Comparison of ENCODE assay signal across 21 mouse cellular contexts in genomic region chr13:111770776-111771175, GRCm38 (mm10). TPM values are rescaled to one million over a fixed set of nuclear protein-coding genes. Genes with fewer than 3 reads are reported as not detected.
A peak's percentile ranks its signal among the peaks of the same experiment; 100 is the strongest.
DNase-seq lines count a peak whose midpoint lies in the region; ATAC-seq lines count a peak whose summit lies in the region.
"Had no signal": no experiment of that assay in that cellular context is flagged by ENCODE, and none has a peak within 500 bp of the region (broad histone marks: within the 10 kb centered on the region; RNA-seq: fewer than 3 reads in every experiment).

No protein-coding gene starts in this region.

- H3K27me3 ChIP-seq in forebrain, embryonic 13.5 days = no peaks in the 10 kb centered on the region
- no peaks in the 10 kb centered on the region for H3K27me3 ChIP-seq in forebrain, embryonic 15.5 days
- H3K27me3 ChIP-seq in liver, embryonic 16.5 days (ENCODE audit: control insufficient read depth, insufficient read depth, low read depth, low read length) = no peaks in the 10 kb centered on the region
- H3K27me3 ChIP-seq in liver, embryonic 12.5 days (replicated peaks) = no peaks in the 10 kb centered on the region
- H3K27me3 ChIP-seq: forebrain, embryonic 12.5 days; limb, embryonic 12.5 days; liver, embryonic 13.5 days; megakaryocyte, embryonic 14.5 days; midbrain, embryonic 12.5 days; neural tube, embryonic 13.5 days had no signal

- no peak overlapping the region for H3K4me3 ChIP-seq in forebrain, embryonic 13.5 days
- H3K4me3 ChIP-seq in forebrain, embryonic 15.5 days = no peak overlapping the region
- H3K4me3 ChIP-seq in liver, embryonic 16.5 days (ENCODE audit: low read depth, low read length) = no peak overlapping the region
- no peak overlapping the region for H3K4me3 ChIP-seq in liver, embryonic 12.5 days
- H3K4me3 ChIP-seq: erythroblast, embryonic 14.5 days; forebrain, embryonic 12.5 days; layer of hippocampus, adult 2 months; left cerebral cortex, adult 2 months; limb, embryonic 12.5 days; liver, embryonic 13.5 days; megakaryocyte, embryonic 14.5 days; midbrain, embryonic 12.5 days; myocyte; neural tube, embryonic 13.5 days had no signal

- DNase-seq in large intestine, adult 2 months (ENCODE audit: low read depth, low spot score) = peak; percentile 28
- no peak for DNase-seq in thymus, postnatal 0 days (ENCODE audit: low spot score)
- DNase-seq: gastrocnemius, postnatal 25 days; liver, embryonic 13.5 days had no signal

- H3K27ac ChIP-seq in forebrain, embryonic 13.5 days = no peak overlapping the region
- H3K27ac ChIP-seq in forebrain, embryonic 15.5 days (replicated peaks) = no peak overlapping the region
- no peak overlapping the region for H3K27ac ChIP-seq in liver, embryonic 16.5 days (ENCODE audit: low read length)
- H3K27ac ChIP-seq in liver, embryonic 12.5 days = no peak overlapping the region
- H3K27ac ChIP-seq: forebrain, embryonic 12.5 days; hindbrain, embryonic 14.5 days; layer of hippocampus, adult 2 months; left cerebral cortex, adult 2 months; limb, embryonic 12.5 days; liver, embryonic 13.5 days; midbrain, embryonic 12.5 days; neural tube, embryonic 13.5 days had no signal

- H3K36me3 ChIP-seq in forebrain, embryonic 13.5 days (ENCODE audit: poor library complexity, severe bottlenecking) = peaks cover 57% of the 10 kb centered on the region
- H3K36me3 ChIP-seq in forebrain, embryonic 15.5 days = peaks cover 6% of the 10 kb centered on the region; the same call in 1 of the 2 replicates
- H3K36me3 ChIP-seq in liver, embryonic 16.5 days (ENCODE audit: control insufficient read depth, insufficient read depth) = peaks cover 65% of the 10 kb centered on the region
- H3K36me3 ChIP-seq in liver, embryonic 12.5 days = peaks cover 97% of the 10 kb centered on the region

- no peaks in the 10 kb centered on the region for H3K4me1 ChIP-seq in forebrain, embryonic 13.5 days
- H3K4me1 ChIP-seq in forebrain, embryonic 15.5 days = no peaks in the 10 kb centered on the region
- H3K4me1 ChIP-seq in liver, embryonic 16.5 days (ENCODE audit: control insufficient read depth, low read depth, low read length) = no peaks in the 10 kb centered on the region
- 0 out of 2 replicates have a peak, but pooled peaks cover 2% of the 10 kb centered on the region for H3K4me1 ChIP-seq in liver, embryonic 12.5 days
- H3K4me1 ChIP-seq: forebrain, embryonic 12.5 days; limb, embryonic 12.5 days; midbrain, embryonic 12.5 days; neural tube, embryonic 13.5 days had no signal

- no peak overlapping the region for H3K4me2 ChIP-seq in forebrain, embryonic 13.5 days
- no peak overlapping the region for H3K4me2 ChIP-seq in forebrain, embryonic 15.5 days (replicated peaks)
- no peak overlapping the region for H3K4me2 ChIP-seq in liver, embryonic 16.5 days (ENCODE audit: low read depth, low read length)
- no peak overlapping the region for H3K4me2 ChIP-seq in liver, embryonic 12.5 days
- H3K4me2 ChIP-seq: forebrain, embryonic 12.5 days; heart, embryonic 11.5 days; hindbrain, embryonic 14.5 days; limb, embryonic 12.5 days; liver, embryonic 13.5 days; midbrain, embryonic 12.5 days; neural tube, embryonic 13.5 days had no signal

- ATAC-seq in forebrain, embryonic 13.5 days = 0 out of 2 replicates have a peak, but pooled peaks have one; percentile 15
- ATAC-seq in forebrain, embryonic 15.5 days (replicated peaks) = no peak
- ATAC-seq in liver, embryonic 16.5 days (ENCODE audit: low read depth) = peak; percentile 53
- ATAC-seq in liver, embryonic 12.5 days = no peak
- ATAC-seq in cerebellum, adult (ENCODE audit: insufficient number of reproducible peaks, low FRiP score, low TSS enrichment) = no peak

- no peak overlapping the region for H3K9ac ChIP-seq in forebrain, embryonic 13.5 days
- no peak overlapping the region for H3K9ac ChIP-seq in forebrain, embryonic 15.5 days (replicated peaks)
- H3K9ac ChIP-seq in liver, embryonic 16.5 days (ENCODE audit: low read depth, low read length) = no peak overlapping the region
- no peak overlapping the region for H3K9ac ChIP-seq in liver, embryonic 12.5 days
- H3K9ac ChIP-seq: forebrain, embryonic 12.5 days; hindbrain, embryonic 14.5 days; limb, embryonic 12.5 days; liver, embryonic 13.5 days; midbrain, embryonic 12.5 days; neural tube, embryonic 13.5 days had no signal

- H3K9me3 ChIP-seq in forebrain, embryonic 13.5 days (replicated peaks) = no peaks in the 10 kb centered on the region
- H3K9me3 ChIP-seq in forebrain, embryonic 15.5 days = no peaks in the 10 kb centered on the region
- no peaks in the 10 kb centered on the region for H3K9me3 ChIP-seq in liver, embryonic 16.5 days (replicated peaks; ENCODE audit: control insufficient read depth, low read length)
- no peaks in the 10 kb centered on the region for H3K9me3 ChIP-seq in liver, embryonic 12.5 days (replicated peaks)
- H3K9me3 ChIP-seq: forebrain, embryonic 12.5 days; G1E; limb, embryonic 12.5 days; liver, embryonic 13.5 days; megakaryocyte, embryonic 14.5 days; midbrain, embryonic 12.5 days; neural tube, embryonic 13.5 days had no signal

- WGBS in forebrain, embryonic 13.5 days = 93% methylated on average over 9 of the region's 9 CpGs
- WGBS in forebrain, embryonic 15.5 days = 97% methylated on average over 9 of the region's 9 CpGs
- 76% methylated on average over 9 of the region's 9 CpGs for WGBS in liver, embryonic 16.5 days (ENCODE audit: insufficient replicate concordance)
- 87% methylated on average over 9 of the region's 9 CpGs for WGBS in liver, embryonic 12.5 days (ENCODE audit: insufficient replicate concordance)
- 46% methylated on average over 9 of the region's 9 CpGs for WGBS in large intestine, adult 2 months

RNA-seq across cellular contexts. Expression of gene Map3k1, which starts 38.0 kb away (rescaled TPM):
- 11.1 and 11.8 TPM in 2 replicates for polyA plus RNA-seq in forebrain, embryonic 13.5 days (2015; fragmentation: Nextera tagmentation; extraction: Ambion mirVana)
- polyA plus RNA-seq in forebrain, embryonic 15.5 days (2015; fragmentation: Nextera tagmentation; extraction: Ambion mirVana) = 9.8 and 9.9 TPM in 2 replicates
- polyA plus RNA-seq in liver, embryonic 16.5 days (2015; fragmentation: Nextera tagmentation; extraction: Ambion mirVana) = 12.8 and 13.7 TPM in 2 replicates
- polyA plus RNA-seq in liver, embryonic 12.5 days (2016; fragmentation: Nextera tagmentation; extraction: Ambion mirVana) = 16.8 and 17.0 TPM in 2 replicates
- polyA plus RNA-seq in large intestine, adult 2 months (2012; rRNA removed) = 11.4 and 17.4 TPM in 2 replicates
- 35.8 and 42.7 TPM in 2 replicates for polyA plus RNA-seq in thymus, postnatal 0 days (2015; fragmentation: Nextera tagmentation; extraction: Ambion mirVana)

Comparison
In these comparisons a context has a peak if more than half of its experiments do, and no peak if none do; other contexts are left out.
1. ATAC-seq: peak in forebrain, embryonic 13.5 days (single experiment) and liver, embryonic 16.5 days (single experiment); none in forebrain, embryonic 15.5 days (single experiment), liver, embryonic 12.5 days (single experiment) and cerebellum, adult (single experiment).